Mouse (Mus musculus) neutrophil, adult 5-6 weeks (primary cell): ENCODE measurements around the gene Slain2. TPM values are rescaled to one million over a fixed set of nuclear protein-coding genes. Genes with fewer than 3 reads are reported as not detected.
"Not testable (repeated sequence)": the region's sequence is repeated elsewhere in the genome, so short reads cannot be mapped to it uniquely, and the experiment has no call there.

Source experiments
- ATAC-seq: fragments of 151-379, 151-347 bp; 2 replicates; pipeline ENCODE4 v1.8.0; 2017; ENCODE audit warnings: mild to moderate bottlenecking, moderate TSS enrichment; ENCODE audit not compliant: insufficient number of reproducible peaks, poor library complexity, low FRiP score, severe bottlenecking; ENCODE audit errors: extremely low read depth
- total RNA-seq: library from RNA; stranded (forward); fragments of 200-1000 nt; gene quantifications from 2 replicates; pipeline ENCODE4 v1.2.3, GENCODE M21; 2017

Slain2 gene
- total RNA-seq, 1 experiment from 2014 or later, result 92.8 TPM

DNA sequence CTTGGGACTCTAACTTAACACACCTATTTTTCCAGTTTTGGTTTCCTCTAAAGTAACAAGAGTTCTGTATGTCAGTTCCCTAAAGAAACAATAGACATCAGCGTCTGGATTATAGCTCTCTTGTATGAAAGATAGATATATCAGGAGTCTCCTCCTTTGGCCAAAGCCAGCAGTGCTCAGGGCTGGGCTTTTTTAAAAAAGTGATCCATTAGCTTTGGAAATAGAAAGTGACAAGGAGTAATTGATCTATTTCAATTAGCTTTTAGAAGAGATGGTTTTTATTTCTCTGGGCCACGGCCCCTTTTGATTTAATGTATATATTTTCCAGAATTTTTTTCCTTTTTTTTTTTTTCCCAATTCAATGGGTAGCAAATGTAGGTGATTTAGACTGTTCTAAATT, 80.8 kb downstream of the Slain2 start:
- ATAC-seq, result no peak

DNA sequence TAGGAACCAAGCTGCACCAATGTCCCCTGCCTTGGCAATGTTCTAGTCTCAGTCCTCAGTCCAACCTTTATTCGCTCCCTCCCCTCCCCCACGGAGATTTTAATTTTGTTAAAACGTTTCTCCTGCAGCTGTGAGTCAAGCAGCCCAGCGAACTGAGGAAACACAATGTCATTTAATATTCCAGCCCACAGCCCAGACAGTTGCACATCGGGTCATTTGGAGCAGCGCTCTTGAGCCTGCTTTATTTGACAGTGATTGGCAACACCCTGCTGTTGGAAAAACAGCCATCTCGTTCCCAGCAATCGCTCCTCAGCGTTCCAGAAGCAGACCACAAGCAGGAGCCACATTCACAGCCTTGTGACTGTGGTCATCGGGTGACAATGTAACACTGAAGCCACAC, 81.3 kb downstream of the Slain2 start:
- no peak for ATAC-seq

DNA sequence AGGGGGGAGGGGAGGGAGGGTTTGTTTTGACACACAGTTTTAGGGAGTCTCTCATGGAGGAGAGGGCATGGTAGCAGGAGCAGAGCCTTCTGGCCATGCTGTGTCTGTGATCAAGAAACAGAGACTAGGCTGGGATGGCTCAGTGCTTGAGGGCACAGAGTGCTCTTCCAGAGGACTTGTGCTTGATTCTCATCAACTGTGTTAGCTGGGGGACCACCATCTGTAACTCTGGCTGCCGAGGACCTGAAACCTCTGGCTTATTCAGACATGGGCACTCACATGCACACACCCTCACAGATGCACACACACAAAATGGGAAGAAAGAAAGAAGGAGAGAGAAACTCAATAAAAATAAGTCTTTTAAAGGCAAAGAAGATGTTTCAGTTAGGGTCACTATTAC, 84.4 kb downstream of the Slain2 start:
- ATAC-seq, result not testable (repeated sequence)

DNA sequence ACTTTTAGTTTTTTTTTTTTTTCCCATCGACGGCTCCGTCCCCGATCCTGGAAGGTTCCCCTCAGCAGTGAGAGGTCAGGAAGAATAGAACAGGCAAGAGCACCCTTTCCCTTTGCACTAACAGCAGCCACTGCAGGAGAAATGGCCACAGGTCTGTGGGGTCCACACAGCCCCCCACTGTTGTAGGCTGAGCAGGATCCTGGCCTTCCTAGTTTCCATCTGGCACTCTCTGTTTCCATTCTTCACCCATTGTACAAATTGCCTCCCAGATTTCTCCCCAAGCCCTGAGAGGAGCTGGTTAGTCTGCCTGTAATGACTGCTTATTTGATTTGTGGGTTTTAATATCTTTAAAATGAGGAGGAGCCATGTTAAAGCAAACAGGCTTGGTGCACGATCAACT, 89.9 kb downstream of the Slain2 start:
- no peak for ATAC-seq

DNA sequence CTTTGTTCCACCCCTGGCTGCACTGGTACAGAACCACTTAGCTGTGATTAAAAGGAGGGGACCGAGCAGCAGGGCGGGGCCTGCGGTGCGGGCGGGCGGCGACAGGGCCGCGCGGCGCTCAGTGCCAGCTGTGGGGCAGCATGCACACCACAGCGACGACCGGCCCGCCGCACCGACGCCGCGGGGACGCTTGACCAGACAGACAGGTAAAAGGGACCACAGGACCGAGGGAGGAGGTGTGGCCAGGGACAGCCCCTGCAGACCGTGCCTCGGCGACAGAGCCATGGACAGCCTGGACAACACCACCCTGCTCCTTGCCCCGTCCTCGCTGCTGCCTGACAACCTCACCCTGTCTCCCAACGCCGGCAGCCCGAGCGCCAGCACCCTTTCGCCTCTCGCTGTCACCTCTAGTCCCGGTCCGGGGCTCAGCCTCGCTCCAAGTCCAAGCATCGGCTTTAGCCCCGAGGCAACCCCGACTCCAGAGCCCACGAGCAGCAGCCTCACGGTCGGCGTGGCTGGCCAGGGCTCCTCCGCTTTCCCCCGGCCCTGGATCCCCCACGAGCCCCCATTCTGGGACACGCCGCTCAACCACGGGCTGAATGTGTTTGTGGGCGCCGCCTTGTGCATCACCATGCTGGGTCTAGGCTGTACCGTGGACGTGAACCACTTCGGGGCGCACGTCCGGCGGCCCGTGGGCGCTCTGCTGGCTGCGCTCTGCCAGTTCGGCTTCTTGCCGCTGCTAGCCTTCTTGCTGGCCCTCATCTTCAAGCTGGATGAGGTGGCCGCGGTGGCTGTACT, 92.9 kb downstream of the Slain2 start, which contains the start of gene Slc10a4:
Slc10a4 (plus strand) TSS at position 100 of the 798 bp plus-strand sequence.
- no peak for ATAC-seq

DNA sequence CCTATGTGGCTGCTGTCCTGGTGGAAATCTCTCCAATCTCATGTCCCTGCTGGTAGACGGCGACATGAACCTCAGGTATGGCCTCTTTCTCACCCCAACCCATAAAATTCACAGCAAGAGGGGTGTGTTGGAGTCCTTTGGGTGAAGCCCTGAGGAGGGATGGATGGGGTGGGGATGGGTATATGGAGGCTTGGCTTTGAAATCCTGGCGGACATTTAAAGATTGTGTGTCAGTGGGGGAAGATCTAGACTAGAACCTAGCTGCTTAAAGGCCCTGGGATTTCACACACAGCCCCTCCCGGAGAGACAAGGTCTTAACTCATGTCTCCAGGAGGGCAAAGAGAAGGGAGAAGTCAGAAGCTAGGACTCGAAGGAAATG, 93.5 kb downstream of the Slain2 start:
- ATAC-seq, result no peak

DNA sequence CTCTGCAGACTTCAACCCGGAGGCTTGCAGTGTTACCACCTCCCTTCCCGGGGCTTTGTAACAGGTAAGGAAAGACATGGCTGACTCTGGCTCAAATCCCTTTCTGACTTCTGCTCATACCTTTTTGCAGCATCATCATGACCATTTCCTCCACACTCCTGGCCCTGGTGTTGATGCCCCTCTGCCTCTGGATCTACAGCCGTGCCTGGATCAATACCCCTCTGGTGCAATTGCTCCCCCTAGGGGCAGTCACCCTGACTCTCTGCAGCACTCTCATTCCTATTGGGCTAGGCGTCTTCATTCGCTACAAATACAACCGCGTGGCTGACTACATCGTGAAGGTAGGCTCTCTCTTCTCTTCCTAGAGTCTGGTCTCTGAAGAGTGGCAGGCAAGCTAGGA, 94.1 kb downstream of the Slain2 start:
- 0 out of 2 replicates have a peak, but pooled peaks have one; percentile 30 for ATAC-seq

DNA sequence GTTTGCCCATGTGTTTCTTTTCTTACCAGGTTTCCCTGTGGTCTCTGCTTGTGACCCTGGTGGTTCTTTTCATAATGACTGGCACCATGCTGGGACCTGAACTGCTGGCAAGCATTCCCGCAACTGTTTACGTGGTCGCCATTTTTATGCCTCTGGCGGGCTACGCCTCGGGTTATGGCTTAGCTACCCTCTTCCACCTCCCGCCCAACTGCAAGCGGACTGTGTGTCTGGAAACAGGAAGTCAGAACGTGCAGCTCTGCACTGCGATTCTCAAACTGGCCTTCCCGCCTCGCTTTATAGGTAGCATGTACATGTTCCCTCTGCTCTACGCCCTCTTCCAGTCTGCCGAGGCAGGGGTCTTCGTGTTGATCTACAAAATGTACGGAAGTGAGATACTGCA, 97.7 kb downstream of the Slain2 start:
- not testable (repeated sequence) for ATAC-seq

DNA sequence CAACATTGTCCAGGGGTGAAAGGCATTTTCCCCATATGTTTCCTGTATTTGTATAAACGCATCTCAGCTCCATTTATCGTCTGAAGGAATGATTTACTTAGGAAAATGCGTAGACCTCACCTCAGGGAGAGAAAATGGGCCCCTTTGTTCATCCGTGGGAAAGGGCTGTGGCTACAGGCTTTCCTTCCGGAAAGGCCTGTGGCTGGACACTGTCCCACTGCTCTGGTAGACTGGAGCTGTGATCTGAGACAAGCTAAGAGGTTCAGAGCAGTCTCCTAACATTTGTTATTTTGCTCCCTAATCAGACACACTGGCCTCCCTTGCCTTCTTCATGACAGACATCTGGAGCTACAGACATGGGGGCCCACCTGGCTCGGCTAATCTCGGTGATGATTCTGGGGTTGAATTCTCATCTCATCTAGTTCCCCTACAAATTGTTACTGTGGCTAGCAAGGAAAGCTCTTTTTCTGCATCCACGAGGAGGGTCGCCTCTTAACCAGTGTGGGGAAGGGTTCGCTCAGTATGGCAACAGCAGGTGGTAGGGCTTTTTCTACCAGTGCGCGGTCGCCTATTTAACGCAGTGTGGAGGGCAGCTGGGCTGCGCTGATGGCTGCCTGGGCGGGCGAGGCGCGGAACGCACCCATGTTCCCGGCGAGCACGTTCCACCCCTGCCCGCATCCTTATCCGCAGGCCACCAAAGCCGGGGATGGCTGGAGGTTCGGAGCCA, 98.9 kb downstream of the Slain2 start:
- ATAC-seq, result not testable (repeated sequence)

DNA sequence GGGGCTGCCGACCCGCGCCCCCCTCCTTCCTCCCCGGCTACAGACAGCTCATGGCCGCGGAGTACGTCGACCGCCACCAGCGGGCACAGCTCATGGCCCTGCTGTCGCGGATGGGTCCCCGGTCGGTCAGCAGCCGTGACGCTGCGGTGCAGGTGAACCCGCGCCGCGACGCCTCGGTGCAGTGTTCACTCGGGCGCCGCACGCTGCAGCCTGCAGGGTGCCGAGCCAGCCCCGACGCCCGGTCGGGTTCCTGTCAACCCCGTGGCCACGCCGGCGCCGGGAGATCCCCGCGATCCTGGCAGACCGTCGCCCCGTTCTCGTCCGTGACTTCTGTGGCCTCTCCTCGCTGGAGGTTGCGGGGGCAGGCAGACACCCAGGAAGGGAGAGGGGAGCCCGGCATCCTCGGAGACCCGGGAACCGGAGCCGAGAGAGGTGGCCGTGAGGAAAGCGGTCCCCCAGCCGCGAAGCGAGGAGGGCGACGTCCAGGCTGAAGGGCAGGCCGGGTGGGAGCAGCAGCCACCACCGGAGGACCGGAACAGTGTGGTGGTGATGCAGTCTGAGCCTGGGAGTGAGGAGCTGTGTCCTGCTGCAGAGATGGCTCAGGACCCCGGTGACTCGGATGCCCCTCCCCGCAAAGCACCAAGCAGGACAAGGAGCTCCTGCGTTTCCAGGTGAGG, 99.6 kb downstream of the Slain2 start:
- 0 out of 2 replicates have a peak, but pooled peaks have one; percentile 11 for ATAC-seq

DNA sequence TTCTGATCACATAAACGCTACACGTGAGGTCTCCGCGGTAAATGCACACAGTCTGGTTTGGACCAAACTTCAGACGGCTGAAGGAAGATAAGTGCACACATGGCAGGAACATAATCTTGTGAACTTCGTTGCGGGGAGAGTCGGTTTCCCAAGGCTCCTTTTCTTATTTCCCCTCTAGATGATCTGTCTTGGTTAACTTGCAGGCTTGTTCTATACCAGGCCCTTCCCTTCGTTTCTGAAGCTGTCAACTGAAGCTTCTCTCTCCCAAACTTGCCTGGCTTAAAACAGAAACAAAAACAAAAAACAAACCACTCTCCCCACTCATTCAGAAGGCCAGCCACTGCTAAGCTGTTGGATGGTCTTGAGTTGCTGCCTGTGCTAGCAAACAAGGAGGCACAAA, 100.6 kb downstream of the Slain2 start:
- ATAC-seq, result no peak

DNA sequence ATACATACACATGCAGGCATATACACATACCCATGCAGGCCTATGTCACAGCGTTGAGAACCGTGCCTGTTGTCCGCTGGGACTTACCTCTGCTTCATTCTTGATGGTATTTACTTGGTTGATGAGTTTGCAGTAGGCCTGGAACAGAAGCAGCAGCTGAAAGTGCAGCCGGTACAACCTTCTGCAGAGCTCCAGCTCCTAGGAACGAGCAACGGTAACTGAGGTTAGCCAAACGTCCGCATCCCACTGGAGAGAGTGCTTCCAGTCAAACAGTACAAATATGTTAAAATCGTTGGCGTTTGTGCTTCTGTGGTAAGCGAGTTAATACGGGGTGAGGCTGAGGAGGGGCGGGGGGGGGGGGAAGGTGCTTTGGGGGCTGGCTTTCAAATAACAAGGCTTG, 109.7 kb downstream of the Slain2 start:
- no peak for ATAC-seq

Other genes starting within 250 kb of the Slain2 start
- 20.1 and 22.3 TPM in 2 replicates for gene Txk, start 161.5 kb upstream of the Slain2 start, total RNA-seq
- 145 and 155 TPM in 2 replicates for gene Tec, start 45.8 kb upstream of the Slain2 start, total RNA-seq
- gene Gm10135, start 60.4 kb downstream of the Slain2 start, total RNA-seq, result 5.1 and 6.4 TPM in 2 replicates
- not detected in 2 replicates for gene Slc10a4, start 92.6 kb downstream of the Slain2 start, total RNA-seq